Mouse (Mus musculus) ovary, adult 18-20 months (tissue): ENCODE measurements around the gene Vmn2r104.

Experiments
- DNase-seq: peaks from one replicate; pipeline ENCODE4 v3.0.0; 2022; ENCODE audit warnings: low spot score, mixed read lengths

The Vmn2r104 gene

GRCm38 (mm10) chr17:20048236-20048635 is at the start of gene Vmn2r104:
Gene Vmn2r104, minus strand, starts transcription at chr17:20048336.
- no peak for DNase-seq

DNA sequence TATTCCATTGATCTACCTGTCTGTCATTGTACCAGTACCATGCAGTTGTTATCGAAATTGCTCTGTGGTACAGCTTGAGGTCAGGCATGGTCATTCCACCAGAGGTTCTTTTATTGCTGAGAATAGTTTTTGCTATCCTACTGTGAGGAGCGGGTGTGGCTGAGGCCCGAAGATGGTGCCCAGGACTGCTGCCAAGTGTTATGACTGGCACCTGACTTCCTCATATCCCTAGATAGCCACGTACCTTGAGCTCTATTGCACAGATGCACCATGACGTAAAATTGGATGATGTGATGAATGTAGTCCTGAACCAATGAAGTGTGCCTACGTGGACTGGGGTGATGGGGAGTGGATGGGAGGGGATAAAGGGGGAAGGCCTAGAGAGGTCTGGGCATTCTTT is 26.0 kb upstream of the Vmn2r104 start:
- no peak for DNase-seq

DNA sequence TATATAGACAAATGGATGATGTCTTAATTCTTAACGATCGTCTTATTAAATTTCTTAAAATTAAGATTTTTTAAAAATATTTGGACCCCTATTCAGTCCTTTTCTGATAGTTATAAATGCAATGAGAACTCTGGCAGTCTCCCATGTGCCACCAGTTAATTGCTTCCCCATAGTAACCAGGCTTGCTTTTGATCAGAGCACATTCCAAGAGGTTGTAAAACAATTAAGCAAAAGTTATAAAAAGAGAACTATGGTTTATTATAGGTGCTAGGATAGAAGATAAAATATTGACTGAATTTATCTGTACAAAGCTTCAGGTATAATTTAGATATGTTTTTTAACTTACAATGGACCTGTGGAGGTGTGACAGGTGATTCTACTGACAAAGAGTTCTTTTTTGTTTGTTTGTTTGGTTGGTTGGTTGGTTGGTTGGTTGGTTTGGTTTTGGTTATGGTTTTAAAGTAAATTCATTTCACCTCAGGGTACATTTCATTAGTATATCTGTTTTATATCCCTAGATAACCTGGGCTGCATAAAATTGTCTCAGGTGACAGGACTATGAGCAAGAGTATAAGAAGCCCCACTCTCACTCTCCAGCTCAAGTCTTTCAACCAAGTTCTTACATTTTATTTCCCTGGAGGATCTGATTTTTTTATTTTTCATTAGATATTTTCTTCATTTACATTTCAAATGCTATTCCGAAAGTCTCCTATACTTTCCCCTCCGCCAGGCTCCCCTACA is 23.7 kb upstream of the Vmn2r104 start:
- DNase-seq = no peak
